Mouse (Mus musculus) erythroblast, embryonic 14.5 days (primary cell): Measurements from ENCODE around the gene Ncapd3.

Source experiments
- GATA1 ChIP-seq: IDR thresholded peaks from 2 replicates; pipeline ENCODE4 v1.6.1; 2012; ENCODE audit warnings: low read length, inconsistent platforms, mixed read lengths
- TAL1 ChIP-seq: IDR thresholded peaks from 3 replicates; pipeline ENCODE4 v1.6.1; 2012; ENCODE audit warnings: low read length, inconsistent platforms, mixed read lengths

- no peak for TF ChIP-seq GATA1
- no peak for TF ChIP-seq TAL1
Observed at GRCm38 (mm10) chr9:27126543-27126942, 96.6 kb downstream of the Ncapd3 start.
